Mouse (Mus musculus): ENCODE results near the gene Yae1d1. TPM values are rescaled to one million over a fixed set of nuclear protein-coding genes. Genes with fewer than 3 reads are reported as not detected.
"Not testable (repeated sequence)": the region's sequence is repeated elsewhere in the genome, so short reads cannot be mapped to it uniquely, and the experiment has no call there.

Yae1d1 gene
- total RNA-seq, 2 experiments from 2014 or later, result 13.9 to 17.3 TPM

DNA sequence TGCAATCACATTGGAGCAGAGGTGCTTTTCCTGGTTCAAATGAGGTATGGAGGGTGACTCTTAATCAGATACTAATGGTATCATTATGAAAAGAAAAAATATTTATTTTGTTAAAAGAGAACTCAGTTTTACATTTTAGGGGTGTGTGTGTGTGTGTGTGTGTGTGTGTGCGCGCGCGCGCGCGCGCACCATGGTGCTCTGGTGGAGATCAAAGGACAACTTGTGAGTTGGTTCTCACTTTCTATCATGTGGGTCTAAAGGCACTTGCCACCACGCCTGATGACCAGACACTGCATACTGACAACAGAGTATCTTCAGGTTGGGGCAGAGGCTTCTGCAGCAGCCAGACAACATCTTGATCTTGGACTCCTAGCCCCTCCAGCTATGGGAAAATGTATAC, 18.4 kb downstream of the Yae1d1 start:
- Histone ChIP-seq H3K4me3 (no peak overlapping the region), H3K27ac (no peak overlapping the region)
- DNase-seq, result no peak
- TF ChIP-seq CTCF (IDR thresholded peaks at IDR 0.05), result no peak
- intact Hi-C loops (cut with DNase I), result no loop called here

GRCm38 (mm10) chr13:17960613-17961012, 32.5 kb downstream of the Yae1d1 start:
- H3K4me3 ChIP-seq, result no peak overlapping the region
- no peak for DNase-seq
- TF ChIP-seq CTCF (IDR thresholded peaks at IDR 0.05), result no peak
- no peak overlapping the region for H3K27ac ChIP-seq
- intact Hi-C loops (cut with DNase I), result no loop called here

- intact Hi-C loops (cut with DNase I), result no loop called here
- DNase-seq, result no peak
- Histone ChIP-seq H3K27ac (no peak overlapping the region), H3K4me3 (no peak overlapping the region)
- no peak for TF ChIP-seq CTCF (IDR thresholded peaks at IDR 0.05)
Measured at GRCm38 (mm10) chr13:17954282-17954681, 38.9 kb downstream of the Yae1d1 start.

- H3K4me3 ChIP-seq; intact Hi-C loops (cut with DNase I); DNase-seq; H3K27ac ChIP-seq: not testable (repeated sequence)
Measured at GRCm38 (mm10) chr13:17950581-17950980, 42.6 kb downstream of the Yae1d1 start.

GRCm38 (mm10) chr13:17949555-17949954, 43.6 kb downstream of the Yae1d1 start:
- H3K27ac ChIP-seq, result no peak overlapping the region
- intact Hi-C loops (cut with DNase I), result no loop called here
- no peak for DNase-seq
- H3K4me3 ChIP-seq, result no peak overlapping the region
- TF ChIP-seq CTCF (IDR thresholded peaks at IDR 0.05), result no peak

DNA sequence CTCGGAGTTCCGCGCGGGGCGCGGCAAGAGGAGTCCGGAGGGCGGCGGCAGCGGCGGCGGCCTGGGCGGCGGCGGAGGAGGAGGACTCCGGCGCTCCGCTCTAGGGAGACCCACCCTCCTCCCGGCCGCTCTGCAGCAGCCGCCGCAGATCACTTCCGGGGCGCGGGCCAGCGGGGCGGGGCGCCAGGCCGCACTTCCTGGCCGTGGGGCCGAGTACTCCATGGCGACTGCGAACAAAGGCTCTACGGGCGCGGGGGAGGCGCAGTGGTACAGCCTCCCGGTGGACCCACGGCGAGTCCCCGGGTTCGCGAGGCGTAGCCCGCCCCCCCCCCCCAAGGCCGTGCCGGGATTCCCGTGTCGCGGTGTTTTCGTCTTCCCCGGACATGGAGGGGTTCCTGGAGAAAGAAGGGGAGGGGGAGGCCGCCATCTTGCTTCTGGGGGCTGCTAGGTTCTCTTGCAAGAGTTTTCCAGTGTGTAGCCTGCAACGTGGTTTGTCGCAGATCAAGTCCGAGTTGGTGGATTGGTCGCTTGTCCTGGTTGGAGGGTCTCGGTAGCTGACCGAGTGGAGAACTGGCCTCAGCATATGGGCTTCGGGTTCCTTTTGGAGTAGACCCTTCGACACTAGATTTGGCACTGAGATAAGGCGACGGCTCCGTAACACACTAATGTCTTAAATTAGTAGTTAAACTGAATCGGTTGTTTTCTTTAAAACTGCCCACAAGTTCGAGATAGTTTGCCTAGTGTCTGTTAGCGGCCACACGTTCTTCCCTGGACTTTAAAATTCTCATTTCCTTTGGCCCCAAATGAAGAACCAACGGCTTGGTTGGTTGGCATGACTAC, 48.9 kb downstream of the Yae1d1 start, which contains the start of gene Rala:
TSS of gene Rala (minus strand) at position 162 of the 840 bp plus-strand sequence.
- no peak for TF ChIP-seq CTCF (IDR thresholded peaks at IDR 0.05)
- peak within 1 kb of the TSS; percentile 94 for H3K4me3 ChIP-seq
- intact Hi-C loops (cut with DNase I), result loop anchor here (5.0 kb wide), 3 partner anchors 48 to 252 kb away; partner anchors contain the start of genes Cdk13 and Yae1d1
- DNase-seq, result peak; percentile 98
- peak within 1 kb of the TSS; percentile 94 for H3K27ac ChIP-seq

DNA sequence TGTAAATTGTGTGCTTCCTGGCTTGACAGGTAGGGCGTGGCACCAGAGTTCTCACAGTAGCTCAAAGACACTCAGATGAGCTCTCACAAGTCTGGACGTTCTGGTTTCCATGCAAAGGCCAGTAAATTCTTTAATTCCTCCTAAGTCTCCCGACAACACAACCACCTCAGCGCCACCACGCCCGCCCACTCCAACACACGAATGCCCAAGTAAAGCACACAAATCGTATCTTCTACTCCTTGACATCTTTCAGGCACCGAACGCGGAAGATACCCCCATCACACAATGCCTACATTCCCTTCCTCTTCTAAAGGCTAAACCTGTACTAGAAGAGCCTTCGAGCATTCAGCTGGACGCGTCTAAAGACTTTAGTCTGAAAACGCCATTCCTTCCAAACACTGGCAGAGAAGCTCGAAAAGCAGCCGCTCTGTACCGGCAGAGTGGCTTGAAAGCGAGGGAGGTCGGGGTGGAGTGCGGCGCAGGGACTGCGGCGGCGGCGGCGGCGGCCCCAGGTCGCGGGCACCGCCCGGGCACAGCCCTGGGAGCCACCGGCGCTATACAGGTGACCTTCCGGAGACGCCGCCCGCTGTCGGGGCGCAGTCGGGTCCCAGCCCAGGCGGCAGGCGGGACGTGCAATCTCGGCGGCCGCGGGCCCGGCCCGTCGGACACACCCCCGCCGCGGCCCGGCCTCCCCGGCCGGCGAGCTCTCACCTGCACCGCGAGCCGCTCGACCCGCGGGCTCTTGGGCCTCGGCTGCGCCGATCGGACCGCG, 49.7 kb downstream of the Yae1d1 start:
- DNase-seq, result no peak

DNA sequence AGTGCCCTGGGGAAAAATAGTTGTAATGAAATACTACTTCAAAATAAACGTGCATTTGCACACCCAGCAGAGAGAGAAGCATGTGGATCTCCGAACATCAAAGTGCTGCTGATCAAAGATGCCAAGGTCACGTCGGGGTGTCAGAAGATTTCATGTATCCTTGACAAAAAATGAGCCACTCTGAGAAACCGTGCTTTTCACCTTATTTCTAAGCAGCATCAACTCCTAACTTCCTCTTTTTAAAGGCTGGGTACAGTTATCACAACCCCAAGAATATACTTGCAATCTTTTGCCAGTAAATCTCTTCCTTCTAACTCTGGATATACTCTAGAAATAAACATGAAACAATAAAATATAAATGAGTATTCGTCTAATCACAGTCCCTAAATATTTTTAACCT, 50.8 kb downstream of the Yae1d1 start:
- DNase-seq, result no peak
- no peak for TF ChIP-seq CTCF (IDR thresholded peaks at IDR 0.05)
- Histone ChIP-seq H3K27ac (no peak overlapping the region), H3K4me3 (no peak overlapping the region)
- intact Hi-C loops (cut with DNase I), result loop anchor here (5.0 kb wide), 3 partner anchors 50 to 250 kb away; partner anchors contain the start of genes Cdk13 and Yae1d1

More for the DNA sequence above, 49.7 kb downstream of the Yae1d1 start:
- intact Hi-C loops (cut with DNase I), result loop anchor here (5.0 kb wide), 3 partner anchors 49 to 251 kb away; partner anchors contain the start of genes Cdk13 and Yae1d1
- no peak for TF ChIP-seq CTCF (IDR thresholded peaks at IDR 0.05)
- peak overlapping the region; percentile 94 for H3K27ac ChIP-seq
- H3K4me3 ChIP-seq, result peak overlapping the region; percentile 94

Other genes starting within 250 kb of the Yae1d1 start
- 10 to 100 TPM; 19.0 to 23.0 TPM for gene Cdk13, start 188.3 kb downstream of the Yae1d1 start, total RNA-seq (2021)
- gene Rala, start 49.1 kb downstream of the Yae1d1 start, total RNA-seq (2021), result 10 to 100 TPM; 21.0 to 30.7 TPM

Data from gastrocnemius, adult 2 months (tissue).